Mouse (Mus musculus) intestine, postnatal 0 days (tissue): Measurements from ENCODE around the gene Rnf25. TPM values are rescaled to one million over a fixed set of nuclear protein-coding genes. Genes with fewer than 3 reads are reported as not detected.

Experiments used
- ATAC-seq: fragments of 200-750 bp; cut with Nextera tagmentation; 2 replicates; pipeline ENCODE4 v1.8.0; 2017; ENCODE audit warnings: mild to moderate bottlenecking, moderate TSS enrichment, moderate library complexity
- H3K27ac ChIP-seq: fragments of 300-500 bp; sonication (generic); 2 replicates; pipeline ENCODE4 v1.5.1; 2014; ENCODE audit warnings: mild to moderate bottlenecking, low read depth, low read length, moderate library complexity
- H3K27me3 ChIP-seq: fragments of 300-500 bp; sonication (generic); replicated peaks from 2 replicates; pipeline ENCODE4 v1.6.1; 2014; ENCODE audit warnings: low read length, mixed read lengths; ENCODE audit not compliant: control insufficient read depth, insufficient read depth
- H3K36me3 ChIP-seq: fragments of 300-500 bp; sonication (generic); 2 replicates; pipeline ENCODE4 v1.6.1; 2014; ENCODE audit warnings: mild to moderate bottlenecking, moderate library complexity; ENCODE audit not compliant: control insufficient read depth, insufficient read depth
- H3K4me1 ChIP-seq: fragments of 300-500 bp; sonication (generic); replicated peaks from 2 replicates; pipeline ENCODE4 v1.6.1; 2014; ENCODE audit warnings: antibody characterized with exemption, low read length, mixed read lengths; ENCODE audit not compliant: control insufficient read depth, insufficient read depth
- H3K4me2 ChIP-seq: fragments of 300-500 bp; sonication (generic); replicated peaks from 2 replicates; pipeline ENCODE4 v1.6.1; 2014; ENCODE audit warnings: low read depth, mild to moderate bottlenecking, moderate library complexity
- H3K4me3 ChIP-seq: fragments of 300-500 bp; sonication (generic); 2 replicates; pipeline ENCODE4 v1.5.1; 2014; ENCODE audit warnings: low read depth, low read length
- H3K9ac ChIP-seq: fragments of 300-500 bp; sonication (generic); 2 replicates; pipeline ENCODE4 v1.6.1; 2014; ENCODE audit warnings: mild to moderate bottlenecking, low read depth, low read length
- H3K9me3 ChIP-seq: fragments of 300-500 bp; sonication (generic); 2 replicates; pipeline ENCODE4 v1.6.1; 2016; ENCODE audit warnings: mixed run types; ENCODE audit not compliant: control insufficient read depth
- CTCF ChIP-seq: sonication (generic); IDR thresholded peaks from 2 replicates; pipeline ENCODE4 v1.5.1; 2016; ENCODE audit warnings: low read depth, mild to moderate bottlenecking, control low read depth, antibody characterized with exemption, moderate library complexity
- WGBS: fragments of 180-500 bp; shearing (Covaris S2); extraction: QIAGEN DNeasy Blood & Tissue Kit; methylation state at CpG from one replicate; pipeline ENCODE4 v1.1.7; 2014; 5-methylcytosine and 5-hydroxymethylcytosine counted together
- microRNA-seq: library from miRNA; unstranded; fragments of <30 nt; microRNA quantifications from one replicate; pipeline ENCODE4, GENCODE M21; 2016
- polyA plus RNA-seq: library from polyadenylated mRNA; unstranded; fragments of >200 nt; fragmentation: Nextera tagmentation; extraction: Ambion mirVana; gene quantifications from 2 replicates; pipeline ENCODE4 v1.2.1, GENCODE M21; 2015

Gene Rnf25
- polyA plus RNA-seq, 1 experiment from 2014 or later: 17.9 TPM

GRCm38 (mm10) chr1:74584616-74585398 lies 16.4 kb downstream of the Rnf25 start:
- no peak overlapping the region for H3K27ac ChIP-seq
- H3K4me3 ChIP-seq: no peak overlapping the region
- no peak overlapping the region for H3K9ac ChIP-seq
- H3K4me1 ChIP-seq: peaks cover 3% of the 10 kb centered on the region; the same call in 1 of the 2 replicates
- ATAC-seq: no peak
- H3K4me2 ChIP-seq: no peak overlapping the region
- H3K36me3 ChIP-seq: peaks cover 14% of the 10 kb centered on the region
- no peaks in the 10 kb centered on the region for H3K27me3 ChIP-seq
- 93% methylated on average over 3 of the region's 3 CpGs for WGBS
- H3K9me3 ChIP-seq: no peaks in the 10 kb centered on the region
- TF ChIP-seq CTCF: no peak

GRCm38 (mm10) chr1:74582621-74583020 lies 18.6 kb downstream of the Rnf25 start:
- Histone ChIP-seq H3K4me3 (no peak overlapping the region), H3K27ac (no peak overlapping the region), H3K4me1 (no peaks in the 10 kb centered on the region), H3K4me2 (no peak overlapping the region), H3K9ac (no peak overlapping the region), H3K36me3 (peaks cover 26% of the 10 kb centered on the region), H3K27me3 (no peaks in the 10 kb centered on the region), H3K9me3 (no peaks in the 10 kb centered on the region)
- TF ChIP-seq CTCF: no peak
- 89% methylated on average over 3 of the region's 3 CpGs for WGBS
- no peak for ATAC-seq

GRCm38 (mm10) chr1:74569739-74570719 lies 31.2 kb downstream of the Rnf25 start:
- no peaks in the 10 kb centered on the region for H3K9me3 ChIP-seq
- H3K27ac ChIP-seq: no peak overlapping the region; the same call in 1 of the 2 replicates
- WGBS: 91% methylated on average over 29 of the region's 29 CpGs
- no peaks in the 10 kb centered on the region for H3K4me1 ChIP-seq
- no peak overlapping the region for H3K9ac ChIP-seq
- TF ChIP-seq CTCF: no peak
- no peak overlapping the region for H3K4me3 ChIP-seq
- H3K4me2 ChIP-seq: no peak overlapping the region
- ATAC-seq: no peak
- H3K27me3 ChIP-seq: no peaks in the 10 kb centered on the region
- H3K36me3 ChIP-seq: peaks cover 87% of the 10 kb centered on the region

GRCm38 (mm10) chr1:74565834-74566233 lies 35.4 kb downstream of the Rnf25 start:
- TF ChIP-seq CTCF: no peak
- no peaks in the 10 kb centered on the region for H3K9me3 ChIP-seq
- H3K4me2 ChIP-seq: no peak overlapping the region
- no peak overlapping the region for H3K27ac ChIP-seq
- peaks cover 63% of the 10 kb centered on the region for H3K36me3 ChIP-seq
- H3K4me1 ChIP-seq: no peaks in the 10 kb centered on the region
- WGBS: 91% methylated on average over 6 of the region's 6 CpGs
- no peak for ATAC-seq
- no peak overlapping the region for H3K9ac ChIP-seq
- no peaks in the 10 kb centered on the region for H3K27me3 ChIP-seq
- no peak overlapping the region for H3K4me3 ChIP-seq

- no peak for TF ChIP-seq CTCF
- ATAC-seq: no peak
- WGBS: 85% methylated on average over 5 of the region's 5 CpGs
Observed at GRCm38 (mm10) chr1:74559061-74559460, 42.1 kb downstream of the Rnf25 start.

GRCm38 (mm10) chr1:74544184-74544583 lies 57.0 kb downstream of the Rnf25 start, which contains the start of gene Usp37:
Gene Usp37, minus strand, starts transcription at chr1:74544284.
- H3K27ac ChIP-seq: no peak within 1 kb of the TSS
- H3K27me3 ChIP-seq: no peaks in the 10 kb centered on the region
- H3K4me2 ChIP-seq: no peak within 1 kb of the TSS
- WGBS: 87% methylated on average over 4 of the region's 4 CpGs
- H3K4me3 ChIP-seq: no peak within 1 kb of the TSS
- ATAC-seq: no peak
- no peak for TF ChIP-seq CTCF
- H3K4me1 ChIP-seq: no peaks in the 10 kb centered on the region
- H3K36me3 ChIP-seq: no peaks in the 10 kb centered on the region
- no peak within 1 kb of the TSS for H3K9ac ChIP-seq
- H3K9me3 ChIP-seq: no peaks in the 10 kb centered on the region

More at GRCm38 (mm10) chr1:74559061-74559460, 42.1 kb downstream of the Rnf25 start:
- Histone ChIP-seq H3K9ac (no peak overlapping the region), H3K27ac (no peak overlapping the region), H3K4me3 (no peak overlapping the region), H3K9me3 (no peaks in the 10 kb centered on the region), H3K27me3 (no peaks in the 10 kb centered on the region), H3K4me2 (no peak overlapping the region), H3K36me3 (0 out of 2 replicates have a peak, but pooled peaks cover under 1% of the 10 kb centered on the region), H3K4me1 (no peaks in the 10 kb centered on the region)

Small RNA genes within 50 kb of the gene (microRNA-seq; reads per million reads assigned to microRNA genes)
- not detected for gene Gm25035

Other genes starting within 250 kb of the Rnf25 start
- gene Catip, start 239.3 kb downstream of the Rnf25 start, polyA plus RNA-seq: 0.25 and 0.33 TPM in 2 replicates
- 3.8 and 4.3 TPM in 2 replicates for gene Slc11a1, start 226.2 kb downstream of the Rnf25 start, polyA plus RNA-seq
- gene Ctdsp1, start 209.9 kb downstream of the Rnf25 start, polyA plus RNA-seq: 48.9 and 52.4 TPM in 2 replicates
- 217 and 244 TPM in 2 replicates for gene Vil1, start 192.0 kb downstream of the Rnf25 start, polyA plus RNA-seq
- 30.7 and 30.8 TPM in 2 replicates for gene Cnot9, start 95.3 kb downstream of the Rnf25 start, polyA plus RNA-seq
- 0.38 TPM in 2 replicates for gene Plcd4, start 58.5 kb downstream of the Rnf25 start, polyA plus RNA-seq
- 9.2 and 9.4 TPM in 2 replicates for gene Usp37, start 57.1 kb downstream of the Rnf25 start, polyA plus RNA-seq
- gene Zfp142, start 13.2 kb downstream of the Rnf25 start, polyA plus RNA-seq: 1.8 TPM in 2 replicates
- 5.1 and 6.0 TPM in 2 replicates for gene Bcs1l, start 13.1 kb downstream of the Rnf25 start, polyA plus RNA-seq
- 0.73 and 0.94 TPM in 2 replicates for gene Stk36, start within 50 bp of the Rnf25 start, polyA plus RNA-seq
- gene Ttll4, start 60.3 kb upstream of the Rnf25 start, polyA plus RNA-seq: 2.1 TPM in 2 replicates
- gene Cyp27a1, start 112.2 kb upstream of the Rnf25 start, polyA plus RNA-seq: 4.6 and 6.3 TPM in 2 replicates
- 0.08 and 0.09 TPM in 2 replicates for gene Prkag3, start 147.8 kb upstream of the Rnf25 start, polyA plus RNA-seq
- 0.33 and 0.66 TPM in 2 replicates for gene Wnt6, start 170.5 kb upstream of the Rnf25 start, polyA plus RNA-seq
- gene Wnt10a, start 190.1 kb upstream of the Rnf25 start, polyA plus RNA-seq: not detected in 2 replicates